Mouse (Mus musculus) forebrain, postnatal 0 days (tissue): ENCODE results near the gene Hist1h1c. TPM values are rescaled to one million over a fixed set of nuclear protein-coding genes. Genes with fewer than 3 reads are reported as not detected.
A peak's percentile ranks its signal among the peaks of the same experiment; 100 is the strongest.

Experiments
- ATAC-seq: fragments of 200-750 bp; cut with Nextera tagmentation; 2 replicates; pipeline ENCODE4 v1.8.0; 2017; ENCODE audit warnings: mild to moderate bottlenecking, moderate library complexity
- DNase-seq: peaks from one replicate; pipeline ENCODE4 v3.0.0-alpha.2; 2015
- H3K27ac ChIP-seq: fragments of 300-500 bp; sonication (generic); 2 replicates; pipeline ENCODE4 v1.5.1; 2014; ENCODE audit warnings: low read depth, mild to moderate bottlenecking, antibody characterized with exemption, low read length, moderate library complexity, mixed read lengths
- H3K27me3 ChIP-seq: fragments of 300-500 bp; sonication (generic); 2 replicates; pipeline ENCODE4 v1.6.1; 2014; ENCODE audit warnings: mild to moderate bottlenecking, low read length, mixed read lengths; ENCODE audit not compliant: insufficient read depth
- H3K36me3 ChIP-seq: fragments of 300-500 bp; sonication (generic); 2 replicates; pipeline ENCODE4 v1.6.1; 2014; ENCODE audit warnings: mild to moderate bottlenecking, moderate library complexity; ENCODE audit not compliant: insufficient read depth
- H3K4me1 ChIP-seq: fragments of 300-500 bp; sonication (generic); 2 replicates; pipeline ENCODE4 v1.6.1; 2014; ENCODE audit warnings: antibody characterized with exemption; ENCODE audit not compliant: insufficient read depth
- H3K4me2 ChIP-seq: fragments of 300-500 bp; sonication (generic); 2 replicates; pipeline ENCODE4 v1.6.1; 2014; ENCODE audit warnings: low read depth, mild to moderate bottlenecking, moderate library complexity
- H3K4me3 ChIP-seq: fragments of 300-500 bp; sonication (generic); 2 replicates; pipeline ENCODE4 v1.5.1; 2014; ENCODE audit warnings: low read depth, low read length, mixed read lengths
- H3K9ac ChIP-seq: fragments of 300-500 bp; sonication (generic); 2 replicates; pipeline ENCODE4 v1.6.1; 2014; ENCODE audit warnings: mild to moderate bottlenecking
- H3K9me3 ChIP-seq: fragments of 300-500 bp; sonication (generic); 2 replicates; pipeline ENCODE4 v1.6.1; 2016; ENCODE audit warnings: low read length
- CTCF ChIP-seq: sonication (generic); IDR thresholded peaks from 2 replicates; pipeline ENCODE4 v1.5.1; 2016; ENCODE audit warnings: antibody characterized with exemption, control low read depth, low read depth
- WGBS: fragments of 180-500 bp; shearing (Covaris S2); extraction: QIAGEN DNeasy Blood & Tissue Kit; methylation state at CpG from one replicate; pipeline ENCODE4 v1.1.7; 2014; 5-methylcytosine and 5-hydroxymethylcytosine counted together
- polyA plus RNA-seq: library from polyadenylated mRNA; unstranded; fragments of >200 nt; fragmentation: Nextera tagmentation; extraction: Ambion mirVana; gene quantifications from 2 replicates; pipeline ENCODE4 v1.2.1, GENCODE M21; 2015
- total RNA-seq: library from RNA; depleted of rRNA; stranded (reverse); fragments of >200 nt; gene quantifications from 2 replicates; pipeline ENCODE4 v1.2.3, GENCODE M21; 2014; rRNA removed

Hist1h1c gene
- total RNA-seq (475 and 498 TPM in 2 replicates), polyA plus RNA-seq (24.0 and 26.3 TPM in 2 replicates)

DNA sequence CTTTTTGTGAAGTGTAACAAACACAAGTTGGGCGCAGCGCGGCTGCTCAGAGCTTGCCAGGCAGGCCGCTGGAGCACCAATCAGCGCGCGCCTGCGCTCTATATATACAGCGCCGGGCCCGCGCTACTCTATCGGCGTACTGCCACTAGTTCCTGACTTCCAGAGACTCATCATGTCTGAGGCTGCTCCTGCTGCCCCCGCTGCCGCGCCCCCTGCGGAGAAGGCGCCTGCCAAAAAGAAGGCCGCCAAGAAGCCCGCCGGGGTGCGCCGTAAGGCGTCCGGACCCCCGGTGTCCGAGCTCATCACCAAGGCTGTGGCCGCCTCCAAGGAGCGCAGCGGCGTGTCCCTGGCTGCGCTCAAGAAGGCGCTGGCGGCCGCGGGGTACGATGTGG, at the start of gene Hist1h1c:
Gene Hist1h1c (plus strand): TSS at position 132 of the 392 bp plus-strand sequence.
- Histone ChIP-seq H3K27ac (peak within 1 kb of the TSS; percentile 80), H3K9me3 (no peaks in the 10 kb centered on the region), H3K4me1 (peaks cover 6% of the 10 kb centered on the region), H3K4me3 (peak within 1 kb of the TSS; percentile 51), H3K36me3 (no peaks in the 10 kb centered on the region), H3K9ac (peak within 1 kb of the TSS; percentile 80), H3K27me3 (no peaks in the 10 kb centered on the region), H3K4me2 (peak within 1 kb of the TSS; percentile 100)
- TF ChIP-seq CTCF = peak; percentile 16; the same call in 1 of the 2 replicates
- peak; percentile 93 for DNase-seq
- peak; percentile 93 for ATAC-seq
- WGBS = 3% methylated on average over 30 of the region's 38 CpGs

DNA sequence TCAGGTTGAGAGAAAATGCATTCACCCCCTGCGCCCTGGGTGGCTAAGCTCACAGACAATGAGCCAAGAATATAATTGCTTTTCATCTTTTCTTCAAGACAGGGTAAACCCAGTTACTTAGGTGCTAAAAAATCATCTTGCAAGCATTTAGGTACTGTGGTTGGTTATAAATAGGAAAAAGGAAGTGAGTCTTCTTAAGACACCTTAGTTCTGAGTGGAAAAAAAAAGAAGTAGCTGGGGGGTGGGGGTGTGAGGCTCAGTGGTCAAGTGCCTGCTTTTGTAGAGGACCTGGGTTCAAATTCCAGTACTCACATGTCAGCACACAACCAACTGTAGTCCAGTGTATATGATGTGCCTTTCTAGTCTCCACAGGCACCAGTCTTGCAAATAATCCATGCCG, 49.7 kb upstream of the Hist1h1c start:
- no peaks in the 10 kb centered on the region for H3K27me3 ChIP-seq
- peaks cover 11% of the 10 kb centered on the region for H3K4me1 ChIP-seq
- ATAC-seq (no peak), DNase-seq (no peak)
- H3K9me3 ChIP-seq = no peaks in the 10 kb centered on the region
- WGBS = 92% methylated on average over 2 of the region's 2 CpGs
- no peak overlapping the region for H3K4me2 ChIP-seq
- H3K9ac ChIP-seq = no peak overlapping the region
- no peak overlapping the region for H3K4me3 ChIP-seq
- no peaks in the 10 kb centered on the region for H3K36me3 ChIP-seq
- TF ChIP-seq CTCF = no peak
- no peak overlapping the region for H3K27ac ChIP-seq

DNA sequence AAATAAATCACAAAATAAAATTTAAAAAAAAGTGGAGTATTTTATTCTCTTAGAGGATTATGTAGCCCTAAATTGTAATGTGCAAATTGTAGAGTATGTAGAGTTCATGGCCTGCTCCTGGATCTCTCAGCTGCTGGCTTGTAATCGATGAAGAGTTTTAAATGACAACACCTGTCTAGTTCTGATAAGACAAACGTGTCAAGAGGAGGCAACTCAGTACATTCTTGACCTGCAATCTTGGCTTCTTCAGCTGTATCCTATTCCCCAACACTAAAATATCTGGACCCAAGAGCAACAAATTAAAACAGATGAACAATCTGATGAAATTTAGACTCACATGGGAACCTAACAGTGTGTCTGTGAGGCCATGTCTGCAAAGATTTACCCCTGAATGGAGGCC, 49.1 kb upstream of the Hist1h1c start:
- 86% methylated on average over 2 of the region's 2 CpGs for WGBS
- H3K4me3 ChIP-seq = no peak overlapping the region
- H3K4me2 ChIP-seq = no peak overlapping the region
- H3K36me3 ChIP-seq = no peaks in the 10 kb centered on the region
- TF ChIP-seq CTCF = no peak
- ATAC-seq = no peak
- no peaks in the 10 kb centered on the region for H3K27me3 ChIP-seq
- no peak for DNase-seq
- peaks cover 11% of the 10 kb centered on the region for H3K4me1 ChIP-seq
- no peak overlapping the region for H3K27ac ChIP-seq
- no peaks in the 10 kb centered on the region for H3K9me3 ChIP-seq
- H3K9ac ChIP-seq = no peak overlapping the region

DNA sequence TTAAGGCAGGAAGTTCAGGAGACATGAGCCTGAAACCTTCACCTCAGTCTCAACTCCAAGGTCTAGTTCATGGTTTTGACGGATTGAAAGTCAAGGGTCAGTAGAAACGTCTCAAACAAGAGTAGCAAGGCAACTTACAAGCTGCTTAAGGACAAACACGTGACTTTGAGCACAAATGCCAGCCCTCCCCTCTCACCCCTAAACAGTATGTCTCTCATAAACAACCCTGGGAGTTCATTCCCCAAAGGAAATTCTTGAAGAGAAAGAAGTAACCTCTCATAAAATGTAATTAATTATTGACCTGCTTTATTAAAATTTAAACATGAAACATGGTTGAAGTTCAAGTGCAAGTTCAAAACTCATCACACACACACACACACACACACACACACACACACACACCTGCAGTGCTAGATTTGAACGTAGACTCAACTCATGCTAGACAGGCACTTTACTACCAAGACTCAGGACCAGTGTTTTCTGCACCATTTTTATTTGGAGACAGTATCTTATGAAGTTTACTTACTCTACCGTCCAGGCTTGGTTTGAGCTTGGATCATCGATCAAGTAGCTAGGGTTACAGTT, 44.7 kb upstream of the Hist1h1c start:
- Histone ChIP-seq H3K27ac (no peak overlapping the region), H3K27me3 (no peaks in the 10 kb centered on the region), H3K4me2 (no peak overlapping the region), H3K4me3 (no peak overlapping the region), H3K9me3 (no peaks in the 10 kb centered on the region), H3K9ac (no peak overlapping the region), H3K36me3 (no peaks in the 10 kb centered on the region), H3K4me1 (no peaks in the 10 kb centered on the region)
- WGBS = 89% methylated on average over 6 of the region's 6 CpGs
- DNase-seq (no peak), ATAC-seq (no peak)
- TF ChIP-seq CTCF = no peak

DNA sequence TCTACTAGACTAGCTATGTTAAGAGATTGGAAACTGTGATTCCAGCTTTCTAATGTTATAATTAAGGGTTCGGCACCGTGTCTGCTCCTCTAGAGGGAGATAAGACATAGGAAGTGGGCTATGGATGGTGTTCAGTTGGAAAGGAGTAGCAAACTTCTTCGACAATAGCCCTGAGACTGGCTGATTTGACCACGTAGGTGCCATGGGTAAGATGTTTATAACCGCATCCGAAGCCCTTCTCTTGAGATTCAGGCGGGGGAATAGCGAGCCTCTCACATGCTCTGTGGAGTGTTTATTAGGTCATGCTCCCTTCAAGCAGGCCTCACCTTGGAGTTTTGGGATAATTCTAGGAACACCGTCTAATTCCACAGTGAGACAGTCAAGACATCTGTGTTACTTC, 43.7 kb upstream of the Hist1h1c start:
- Histone ChIP-seq H3K9ac (no peak overlapping the region), H3K4me3 (no peak overlapping the region), H3K9me3 (no peaks in the 10 kb centered on the region), H3K27ac (no peak overlapping the region), H3K4me1 (no peaks in the 10 kb centered on the region), H3K27me3 (no peaks in the 10 kb centered on the region), H3K4me2 (no peak overlapping the region), H3K36me3 (no peaks in the 10 kb centered on the region)
- ATAC-seq (no peak), DNase-seq (no peak)
- TF ChIP-seq CTCF = no peak
- 97% methylated on average over 9 of the region's 9 CpGs for WGBS

DNA sequence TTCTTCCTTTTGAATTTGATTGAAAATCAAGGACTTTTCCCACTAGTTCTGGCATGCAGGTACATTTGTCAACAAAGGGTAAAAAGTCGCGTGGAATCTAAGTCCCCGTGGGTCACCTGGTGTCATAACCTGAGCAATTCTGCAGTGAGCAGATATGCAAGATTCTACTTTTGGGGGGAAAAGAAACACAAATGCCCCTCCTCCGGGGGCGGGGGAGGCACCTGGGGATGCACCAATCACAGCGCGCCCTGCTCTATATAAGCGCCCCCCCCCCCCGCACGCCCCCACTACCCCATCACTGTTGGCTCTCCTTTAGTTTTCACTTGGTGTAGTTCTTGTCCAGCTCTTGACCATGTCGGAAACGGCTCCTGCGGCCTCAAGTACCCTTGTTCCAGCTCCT, 43.1 kb upstream of the Hist1h1c start, which contains the start of gene Hist1h1t:
Gene Hist1h1t (plus strand): TSS at position 301 of the 400 bp plus-strand sequence.
- Histone ChIP-seq H3K9ac (no peak within 1 kb of the TSS), H3K36me3 (no peaks in the 10 kb centered on the region), H3K4me2 (no peak within 1 kb of the TSS), H3K27ac (no peak within 1 kb of the TSS), H3K9me3 (no peaks in the 10 kb centered on the region), H3K27me3 (no peaks in the 10 kb centered on the region), H3K4me3 (no peak within 1 kb of the TSS), H3K4me1 (no peaks in the 10 kb centered on the region)
- TF ChIP-seq CTCF = no peak
- ATAC-seq (no peak), DNase-seq (no peak)
- WGBS = 59% methylated on average over 12 of the region's 13 CpGs

DNA sequence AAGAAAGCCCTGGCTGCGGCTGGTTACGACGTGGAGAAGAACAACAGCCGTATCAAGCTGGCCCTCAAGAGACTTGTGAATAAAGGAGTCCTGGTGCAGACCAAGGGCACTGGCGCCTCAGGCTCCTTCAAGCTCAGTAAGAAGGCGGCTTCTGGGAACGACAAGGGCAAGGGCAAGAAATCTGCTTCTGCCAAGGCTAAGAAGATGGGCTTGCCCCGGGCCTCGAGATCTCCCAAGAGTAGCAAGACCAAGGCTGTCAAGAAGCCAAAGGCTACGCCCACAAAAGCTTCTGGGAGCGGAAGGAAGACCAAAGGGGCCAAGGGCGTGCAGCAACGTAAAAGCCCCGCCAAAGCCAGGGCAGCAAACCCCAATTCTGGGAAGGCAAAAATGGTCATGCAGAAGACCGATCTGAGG, 42.5 kb upstream of the Hist1h1c start:
- no peak for TF ChIP-seq CTCF
- Histone ChIP-seq H3K27me3 (no peaks in the 10 kb centered on the region), H3K4me2 (no peak overlapping the region), H3K9me3 (no peaks in the 10 kb centered on the region), H3K4me1 (no peaks in the 10 kb centered on the region), H3K9ac (no peak overlapping the region), H3K4me3 (no peak overlapping the region), H3K27ac (no peak overlapping the region), H3K36me3 (no peaks in the 10 kb centered on the region)
- DNase-seq = no peak
- ATAC-seq = no peak
- 71% methylated on average over 15 of the region's 15 CpGs for WGBS
